Mouse (Mus musculus): ENCODE measurements around the gene Fancc.
"Not testable (repeated sequence)": the region's sequence is repeated elsewhere in the genome, so short reads cannot be mapped to it uniquely, and the experiment has no call there.

The Fancc gene

GRCm38 (mm10) chr13:63515542-63515941, 18.5 kb upstream of the Fancc start:
- no peak for DNase-seq (ENCODE audit: low spot score in 2 of 2)

GRCm38 (mm10) chr13:63514931-63515360, 17.9 kb upstream of the Fancc start:
- DNase-seq (ENCODE audit: low spot score in 2 of 2), result no peak

GRCm38 (mm10) chr13:63513374-63514098, 16.5 kb upstream of the Fancc start:
- DNase-seq (ENCODE audit: low spot score in 2 of 2), result no peak

DNA sequence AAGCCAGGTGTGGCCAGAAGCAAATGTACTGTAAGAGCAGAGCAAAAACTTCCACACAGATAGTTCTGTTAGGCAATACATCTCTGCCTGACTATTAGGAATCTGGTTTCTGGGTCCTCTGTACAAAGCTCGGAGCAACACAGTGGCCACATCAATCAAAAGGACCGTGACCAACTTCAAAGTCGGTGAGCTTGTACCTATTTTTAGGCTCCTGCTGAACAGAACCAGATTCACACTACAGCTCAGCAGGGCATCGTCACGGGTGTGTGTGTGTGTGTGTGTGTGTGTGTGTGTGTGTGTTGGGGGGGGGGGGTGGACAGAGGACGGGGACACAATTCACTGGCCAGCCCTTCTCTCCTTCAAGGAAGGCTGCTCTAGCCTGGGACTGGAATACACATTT, 15.3 kb upstream of the Fancc start:
- no peak for DNase-seq (ENCODE audit: low spot score in 2 of 2)

DNA sequence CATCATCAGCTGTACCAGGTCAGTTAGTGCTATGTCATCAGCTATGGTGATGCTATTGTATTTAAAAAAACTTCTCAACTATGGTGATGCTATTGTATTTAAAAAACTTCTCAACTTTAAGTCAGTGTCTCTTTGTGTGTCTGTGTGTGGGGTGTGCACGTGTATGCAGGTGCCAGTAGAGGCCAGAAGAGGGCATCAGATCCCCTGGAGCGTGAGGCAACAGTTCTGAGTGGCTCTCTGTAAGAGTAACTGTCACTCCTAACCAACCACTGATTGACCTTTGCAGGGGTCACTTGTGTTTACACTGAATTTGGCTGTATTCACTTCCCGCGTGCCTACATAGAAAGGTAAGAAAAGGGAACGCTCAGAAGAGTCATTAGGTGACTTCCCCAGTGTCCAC, 10.7 kb upstream of the Fancc start:
- DNase-seq (ENCODE audit: low spot score in 2 of 2), result no peak

GRCm38 (mm10) chr13:63507001-63507556, 10.0 kb upstream of the Fancc start:
- no peak for DNase-seq (ENCODE audit: low spot score in 2 of 2)

DNA sequence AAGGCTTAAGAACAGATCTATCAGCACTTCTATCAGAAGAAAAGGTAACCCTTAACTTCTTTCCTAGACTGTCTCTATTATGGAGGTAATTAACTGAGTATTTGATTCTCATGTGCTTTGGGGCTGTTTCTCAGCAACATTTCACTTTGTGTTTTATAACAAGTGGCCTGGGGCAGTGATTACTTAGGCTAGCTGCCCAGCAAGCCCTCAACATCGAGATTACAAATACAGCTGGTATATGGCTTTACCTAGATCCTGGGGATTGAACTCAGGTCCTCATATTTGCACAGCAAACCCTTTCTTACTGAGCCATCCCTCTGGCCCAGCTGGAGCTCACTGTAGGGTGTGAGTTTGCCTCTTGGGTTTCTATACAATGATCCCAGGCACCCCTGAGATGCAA, 9.3 kb upstream of the Fancc start:
- no peak for DNase-seq (ENCODE audit: low spot score in 2 of 2)

GRCm38 (mm10) chr13:63502391-63502790, 5.3 kb upstream of the Fancc start:
- DNase-seq (ENCODE audit: low spot score in 2 of 2), result no peak

DNA sequence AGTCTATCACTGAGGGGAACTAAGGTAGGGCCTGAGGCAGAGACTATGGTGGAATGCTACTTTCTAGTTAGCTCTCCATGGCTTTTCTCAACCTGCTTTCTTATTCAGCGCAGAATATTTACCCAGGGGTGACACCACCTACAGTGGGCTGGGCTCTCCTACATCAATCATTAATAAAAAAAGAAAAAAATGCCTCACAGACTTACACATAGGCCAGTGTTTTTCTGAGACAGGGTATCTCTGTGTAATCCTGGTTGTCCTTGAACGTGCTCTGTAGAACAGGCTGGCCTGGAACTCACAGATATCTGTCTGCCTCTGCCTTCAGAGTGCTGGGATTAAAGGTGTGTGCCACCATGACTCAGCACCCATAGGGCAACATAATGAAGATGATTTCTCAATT, 2.4 kb upstream of the Fancc start:
- no peak for DNase-seq (ENCODE audit: low spot score in 2 of 2)

DNA sequence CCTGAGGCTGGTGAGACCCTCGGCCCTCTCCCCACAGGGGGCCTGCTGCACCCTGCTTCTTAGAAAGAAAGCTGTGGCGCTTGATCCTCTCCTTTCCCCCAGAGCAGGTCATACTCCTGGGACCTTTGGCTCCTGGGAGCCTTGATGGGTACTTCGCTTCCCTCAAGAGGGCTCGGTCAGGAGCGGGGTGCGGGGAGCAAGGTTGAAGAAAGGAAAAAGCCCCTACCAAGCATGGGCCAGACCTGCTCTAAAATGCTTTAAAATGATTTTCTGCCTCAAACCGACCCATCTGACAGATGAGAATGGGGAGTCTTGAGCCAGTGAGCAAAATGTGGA, 9.4 kb downstream of the Fancc start:
- DNase-seq (ENCODE audit: low spot score in 2 of 2), result no peak

DNA sequence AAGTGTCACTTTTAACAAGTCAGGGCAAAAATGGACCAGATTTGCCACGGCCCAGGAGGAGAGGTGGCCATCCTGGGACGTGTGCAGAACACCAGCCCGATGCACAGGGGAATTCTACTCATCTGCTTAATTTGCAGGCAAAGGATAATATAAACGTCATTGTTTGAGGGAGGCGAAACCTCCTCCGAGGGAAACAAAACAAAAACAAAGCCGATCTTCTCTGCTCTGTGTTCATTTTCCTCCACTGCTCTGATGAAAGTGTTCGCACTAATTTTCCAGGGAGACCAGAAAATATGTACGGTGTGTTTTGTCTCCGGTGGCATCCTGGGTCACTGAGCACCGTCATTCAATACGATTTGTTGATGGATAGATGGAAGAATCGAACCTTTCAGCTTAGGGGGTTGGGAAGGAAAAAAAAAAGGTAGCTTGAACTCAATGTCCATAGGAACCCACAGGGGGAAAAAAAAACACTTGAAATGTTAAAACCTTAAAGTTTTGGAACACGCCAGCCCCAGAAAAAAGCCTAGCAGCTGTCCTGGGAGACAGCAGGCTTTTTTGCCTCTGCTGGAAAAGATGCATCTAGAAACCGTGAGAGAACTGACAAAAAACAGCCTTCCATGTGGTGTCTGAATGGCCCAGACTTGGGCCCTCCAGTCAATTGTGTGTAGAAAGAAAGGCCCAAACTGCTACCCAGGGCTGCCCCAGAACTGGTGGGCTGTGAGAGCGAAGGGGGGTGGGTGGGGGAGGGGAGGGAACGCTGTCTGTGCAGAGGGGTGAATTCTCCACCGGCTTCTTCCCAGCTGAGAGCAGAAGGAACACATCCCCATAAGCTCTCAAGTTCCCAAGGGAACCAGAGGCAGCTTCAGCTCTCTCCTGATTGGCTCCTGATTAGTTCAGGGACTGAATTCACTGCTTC, 10.0 kb downstream of the Fancc start:
- DNase-seq (ENCODE audit: low spot score in 2 of 2), result no peak

GRCm38 (mm10) chr13:63475356-63475755, 21.7 kb downstream of the Fancc start:
- no peak for DNase-seq (ENCODE audit: low spot score in 2 of 2)

DNA sequence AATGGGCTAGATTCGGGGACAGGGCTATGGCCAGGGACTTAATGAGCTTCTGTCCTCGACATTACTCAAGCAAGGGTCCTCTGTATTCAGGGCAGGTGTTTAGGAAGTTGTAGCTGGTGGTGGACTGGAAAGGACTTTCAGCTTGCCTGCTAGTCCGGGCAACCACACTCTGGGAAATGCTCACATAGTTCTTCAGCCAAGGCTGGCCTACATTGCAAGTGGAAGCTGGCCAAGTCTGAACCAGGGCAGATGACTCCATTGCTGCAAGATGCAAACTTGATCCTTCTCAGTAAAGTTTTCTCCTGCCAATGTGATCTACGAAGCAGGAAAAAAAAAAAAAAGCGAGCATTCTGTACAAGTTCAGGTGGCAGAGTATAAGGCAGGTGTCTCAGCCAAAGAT, 44.2 kb downstream of the Fancc start:
- DNase-seq (ENCODE audit: low spot score in 2 of 2), result no peak

- DNase-seq (ENCODE audit: low spot score in 2 of 2), result no peak
These were observed 45.9 kb downstream of the Fancc start for GRCm38 (mm10) chr13:63451140-63451539.

- no peak for DNase-seq (ENCODE audit: low spot score in 2 of 2)
These were observed 51.7 kb downstream of the Fancc start for GRCm38 (mm10) chr13:63445419-63445818.

DNA sequence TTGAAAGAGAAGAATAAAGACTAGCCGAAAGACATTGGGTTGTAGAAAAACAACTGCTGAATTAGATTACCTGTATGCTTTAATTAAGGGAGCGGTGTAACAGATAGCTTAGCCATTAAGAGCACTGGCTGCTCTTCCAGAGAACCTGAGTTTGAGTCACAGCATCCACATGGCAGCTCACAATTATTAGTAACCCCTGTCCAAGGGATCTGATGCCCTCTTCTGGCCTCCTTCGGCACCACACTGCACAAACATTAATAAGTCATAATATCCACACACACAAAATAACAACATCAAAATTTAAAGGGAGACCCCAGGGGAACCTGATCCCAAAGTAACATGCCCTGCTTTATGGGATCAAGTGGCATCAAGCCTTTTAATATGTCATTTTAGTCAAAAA, 64.3 kb downstream of the Fancc start:
- no peak for DNase-seq (ENCODE audit: low spot score in 2 of 2)

GRCm38 (mm10) chr13:63431857-63432191, 65.3 kb downstream of the Fancc start:
- DNase-seq (ENCODE audit: low spot score in 2 of 2), result no peak

GRCm38 (mm10) chr13:63431030-63431856, 65.8 kb downstream of the Fancc start:
- peak; percentile 90 for DNase-seq (ENCODE audit: low spot score in 2 of 2)

DNA sequence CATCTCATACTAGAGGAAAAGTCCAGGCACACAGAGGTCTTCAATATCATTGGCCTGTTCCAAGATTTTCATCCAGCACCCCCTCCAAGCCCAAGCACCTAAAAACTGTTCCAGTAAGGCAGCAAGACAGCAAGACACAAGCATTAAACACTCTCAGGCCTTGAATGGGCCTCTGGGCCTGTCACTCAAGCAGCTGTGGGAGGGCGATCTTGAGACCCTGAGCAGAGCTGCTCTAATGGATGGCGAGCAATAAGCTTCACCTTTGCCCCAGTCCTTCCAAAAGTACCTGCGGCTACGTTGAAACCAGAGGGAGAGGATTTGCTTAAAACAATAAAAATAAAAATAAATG, 66.4 kb downstream of the Fancc start:
- no peak for DNase-seq (ENCODE audit: low spot score in 2 of 2)

GRCm38 (mm10) chr13:63430206-63430605, 66.9 kb downstream of the Fancc start:
- no peak for DNase-seq (ENCODE audit: low spot score in 2 of 2)

DNA sequence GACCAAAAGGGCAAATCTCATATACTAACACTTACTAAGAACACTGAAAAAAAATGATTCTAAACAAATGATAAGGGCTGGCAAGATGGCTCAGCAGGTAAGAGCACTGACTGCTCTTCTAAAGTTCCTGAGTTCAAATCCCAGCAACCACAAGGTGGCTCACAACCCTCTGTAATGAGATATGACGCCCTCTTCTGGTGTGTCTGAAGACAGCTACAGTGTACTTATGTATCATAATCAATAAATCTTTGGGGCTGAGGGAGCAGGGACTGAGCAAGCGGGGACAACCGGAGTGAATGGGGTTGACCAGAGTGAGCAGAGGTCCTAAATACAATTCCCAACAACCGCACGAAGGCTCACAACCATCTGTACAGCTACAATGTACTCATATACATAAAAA, 68.9 kb downstream of the Fancc start:
- DNase-seq (ENCODE audit: low spot score in 2 of 2), result not testable (repeated sequence)

DNA sequence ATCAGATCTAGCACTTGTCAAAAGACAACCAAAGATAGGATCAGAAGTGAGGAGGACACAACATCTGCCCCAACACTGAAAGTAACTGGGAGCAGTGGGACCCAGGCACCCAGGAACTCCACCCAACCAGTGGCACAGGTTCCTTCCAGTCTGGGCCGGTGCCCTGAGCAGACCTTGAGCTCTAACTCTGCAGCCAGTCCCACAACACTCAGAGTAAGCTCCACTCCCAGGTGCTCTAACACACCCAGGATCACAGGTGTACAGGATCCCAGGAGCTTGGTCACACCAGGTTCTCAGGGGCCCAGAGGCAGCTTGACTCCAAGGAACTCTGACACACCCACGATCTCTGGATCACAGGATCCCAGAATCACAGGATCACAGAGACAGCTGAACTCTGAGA, 74.0 kb downstream of the Fancc start:
- no peak for DNase-seq (ENCODE audit: low spot score in 2 of 2)

All from urinary bladder, adult 18-20 months (tissue).